Mouse (Mus musculus) forebrain, postnatal 0 days (tissue): ENCODE results near the gene Bcl7b. TPM values are rescaled to one million over a fixed set of nuclear protein-coding genes. Genes with fewer than 3 reads are reported as not detected.

Experiments used
- ATAC-seq: fragments of 200-750 bp; cut with Nextera tagmentation; 2 replicates; pipeline ENCODE4 v1.8.0; 2017; ENCODE audit warnings: mild to moderate bottlenecking, moderate library complexity
- DNase-seq: peaks from one replicate; pipeline ENCODE4 v3.0.0-alpha.2; 2015
- H3K27ac ChIP-seq: fragments of 300-500 bp; sonication (generic); 2 replicates; pipeline ENCODE4 v1.5.1; 2014; ENCODE audit warnings: low read depth, mild to moderate bottlenecking, antibody characterized with exemption, low read length, moderate library complexity, mixed read lengths
- H3K27me3 ChIP-seq: fragments of 300-500 bp; sonication (generic); 2 replicates; pipeline ENCODE4 v1.6.1; 2014; ENCODE audit warnings: mild to moderate bottlenecking, low read length, mixed read lengths; ENCODE audit not compliant: insufficient read depth
- H3K36me3 ChIP-seq: fragments of 300-500 bp; sonication (generic); 2 replicates; pipeline ENCODE4 v1.6.1; 2014; ENCODE audit warnings: mild to moderate bottlenecking, moderate library complexity; ENCODE audit not compliant: insufficient read depth
- H3K4me1 ChIP-seq: fragments of 300-500 bp; sonication (generic); 2 replicates; pipeline ENCODE4 v1.6.1; 2014; ENCODE audit warnings: antibody characterized with exemption; ENCODE audit not compliant: insufficient read depth
- H3K4me2 ChIP-seq: fragments of 300-500 bp; sonication (generic); 2 replicates; pipeline ENCODE4 v1.6.1; 2014; ENCODE audit warnings: low read depth, mild to moderate bottlenecking, moderate library complexity
- H3K4me3 ChIP-seq: fragments of 300-500 bp; sonication (generic); 2 replicates; pipeline ENCODE4 v1.5.1; 2014; ENCODE audit warnings: low read depth, low read length, mixed read lengths
- H3K9ac ChIP-seq: fragments of 300-500 bp; sonication (generic); 2 replicates; pipeline ENCODE4 v1.6.1; 2014; ENCODE audit warnings: mild to moderate bottlenecking
- H3K9me3 ChIP-seq: fragments of 300-500 bp; sonication (generic); 2 replicates; pipeline ENCODE4 v1.6.1; 2016; ENCODE audit warnings: low read length
- CTCF ChIP-seq: sonication (generic); IDR thresholded peaks from 2 replicates; pipeline ENCODE4 v1.5.1; 2016; ENCODE audit warnings: antibody characterized with exemption, control low read depth, low read depth
- WGBS: fragments of 180-500 bp; shearing (Covaris S2); extraction: QIAGEN DNeasy Blood & Tissue Kit; methylation state at CpG from one replicate; pipeline ENCODE4 v1.1.7; 2014; 5-methylcytosine and 5-hydroxymethylcytosine counted together
- polyA plus RNA-seq: library from polyadenylated mRNA; unstranded; fragments of >200 nt; fragmentation: Nextera tagmentation; extraction: Ambion mirVana; gene quantifications from 2 replicates; pipeline ENCODE4 v1.2.1, GENCODE M21; 2015
- total RNA-seq: library from RNA; depleted of rRNA; stranded (reverse); fragments of >200 nt; gene quantifications from 2 replicates; pipeline ENCODE4 v1.2.3, GENCODE M21; 2014

Gene Bcl7b
- total and polyA plus RNA-seq, 2 experiments from 2014 or later: 31.4 to 42.6 TPM

DNA sequence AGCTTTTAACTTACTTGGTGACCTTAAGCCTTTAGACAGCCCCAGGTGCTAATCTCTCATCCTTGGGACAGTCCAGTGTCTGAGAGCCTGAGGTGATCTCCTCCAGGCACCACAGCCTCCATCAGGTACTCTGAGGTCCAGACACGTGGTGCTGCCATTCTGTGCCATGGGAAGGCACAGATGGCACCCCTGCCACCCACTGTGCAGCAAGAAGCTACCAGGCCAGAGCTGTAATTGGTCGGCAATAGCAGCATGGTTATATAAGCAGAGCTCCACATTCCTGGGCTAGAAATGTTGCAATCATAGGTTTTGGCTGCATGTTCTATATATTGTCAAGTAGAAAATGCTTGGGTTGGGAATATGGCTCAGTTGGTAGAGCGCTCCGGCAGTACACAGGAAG lies 10.9 kb downstream of the Bcl7b start:
- H3K4me3 ChIP-seq: no peak overlapping the region
- no peak for TF ChIP-seq CTCF
- H3K4me2 ChIP-seq: no peak overlapping the region
- peaks cover 76% of the 10 kb centered on the region for H3K36me3 ChIP-seq
- no peak for ATAC-seq
- H3K9ac ChIP-seq: no peak overlapping the region
- no peaks in the 10 kb centered on the region for H3K27me3 ChIP-seq
- no peaks in the 10 kb centered on the region for H3K9me3 ChIP-seq
- H3K27ac ChIP-seq: no peak overlapping the region
- DNase-seq: no peak
- 88% methylated on average over 4 of the region's 4 CpGs for WGBS
- H3K4me1 ChIP-seq: no peaks in the 10 kb centered on the region

DNA sequence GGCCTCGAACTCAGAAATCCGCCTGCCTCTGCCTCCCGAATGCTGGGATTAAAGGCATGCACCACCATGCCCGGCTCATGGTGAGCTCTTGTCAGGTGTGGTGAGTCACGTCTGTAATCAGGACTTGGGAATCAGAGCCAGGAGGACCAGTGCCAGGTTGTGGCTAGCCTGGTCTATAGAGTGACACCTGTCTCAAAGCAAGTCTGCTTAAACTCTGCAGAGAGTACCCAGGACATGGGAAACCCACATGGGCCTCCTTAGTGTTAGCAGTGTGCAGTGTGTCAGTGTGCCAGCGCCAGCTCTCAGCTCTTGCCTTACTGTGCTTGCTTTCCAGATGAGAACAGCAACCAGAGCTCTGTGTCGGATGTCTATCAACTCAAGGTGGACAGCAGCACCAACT lies 11.5 kb downstream of the Bcl7b start:
- 96% methylated on average over 6 of the region's 7 CpGs for WGBS

DNA sequence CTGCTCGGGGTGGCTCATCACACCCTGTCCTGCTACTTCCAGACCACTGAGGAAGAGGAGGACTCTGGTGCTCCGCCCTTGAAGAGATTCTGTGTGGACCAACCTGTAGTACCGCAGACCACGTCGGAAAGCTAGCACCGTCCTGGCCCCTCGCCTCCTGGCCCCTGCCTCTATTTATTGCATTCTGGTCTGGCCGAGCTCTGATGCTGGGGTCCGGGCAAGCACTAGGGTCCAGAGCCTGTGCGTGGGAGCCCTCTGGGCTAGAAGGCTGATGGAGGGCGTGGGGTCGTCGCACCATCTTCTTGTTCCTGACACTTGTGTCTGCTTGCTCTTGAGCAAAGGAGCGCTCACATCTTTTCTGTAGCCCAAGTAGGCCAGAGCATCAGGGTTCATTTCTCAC lies 12.7 kb downstream of the Bcl7b start:
- no peak for DNase-seq
- 95% methylated on average over 14 of the region's 14 CpGs for WGBS
- no peak overlapping the region for H3K4me2 ChIP-seq
- H3K27me3 ChIP-seq: no peaks in the 10 kb centered on the region
- no peak overlapping the region for H3K4me3 ChIP-seq
- no peaks in the 10 kb centered on the region for H3K9me3 ChIP-seq
- no peaks in the 10 kb centered on the region for H3K4me1 ChIP-seq
- no peak overlapping the region for H3K27ac ChIP-seq
- peaks cover 62% of the 10 kb centered on the region for H3K36me3 ChIP-seq
- TF ChIP-seq CTCF: no peak
- no peak for ATAC-seq
- no peak overlapping the region for H3K9ac ChIP-seq

More for the DNA sequence above, 11.5 kb downstream of the Bcl7b start:
- TF ChIP-seq CTCF: no peak
- Histone ChIP-seq H3K4me3 (no peak overlapping the region), H3K27me3 (no peaks in the 10 kb centered on the region), H3K9ac (no peak overlapping the region), H3K4me1 (no peaks in the 10 kb centered on the region), H3K36me3 (peaks cover 74% of the 10 kb centered on the region), H3K9me3 (no peaks in the 10 kb centered on the region), H3K27ac (no peak overlapping the region), H3K4me2 (no peak overlapping the region)
- ATAC-seq (no peak), DNase-seq (no peak)

DNA sequence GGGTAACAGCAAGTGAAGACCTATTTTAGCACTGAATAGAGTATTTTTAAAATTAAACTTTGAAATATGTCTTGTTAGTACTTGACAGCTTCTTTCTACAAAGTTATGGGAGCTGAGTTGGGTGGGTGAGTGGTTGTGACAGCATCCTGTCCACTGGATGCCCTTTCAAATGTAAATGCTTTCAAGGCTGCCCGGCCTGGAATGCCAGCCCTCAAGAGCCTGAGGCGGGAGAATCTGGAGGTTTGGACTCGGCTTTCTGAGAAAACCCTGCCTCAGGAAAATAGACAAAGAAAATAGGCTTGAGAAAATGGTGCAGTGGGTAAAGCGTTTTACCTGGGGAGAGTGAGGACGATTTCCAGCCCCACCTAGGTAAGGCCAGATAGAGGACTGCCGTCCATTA lies 13.7 kb downstream of the Bcl7b start:
- Histone ChIP-seq H3K4me1 (no peaks in the 10 kb centered on the region), H3K4me3 (no peak overlapping the region), H3K4me2 (no peak overlapping the region), H3K9ac (no peak overlapping the region), H3K27ac (no peak overlapping the region), H3K36me3 (peaks cover 57% of the 10 kb centered on the region), H3K9me3 (no peaks in the 10 kb centered on the region), H3K27me3 (no peaks in the 10 kb centered on the region)
- no peak for ATAC-seq
- DNase-seq: no peak
- no peak for TF ChIP-seq CTCF
- WGBS: 64% methylated on average over 6 of the region's 6 CpGs

DNA sequence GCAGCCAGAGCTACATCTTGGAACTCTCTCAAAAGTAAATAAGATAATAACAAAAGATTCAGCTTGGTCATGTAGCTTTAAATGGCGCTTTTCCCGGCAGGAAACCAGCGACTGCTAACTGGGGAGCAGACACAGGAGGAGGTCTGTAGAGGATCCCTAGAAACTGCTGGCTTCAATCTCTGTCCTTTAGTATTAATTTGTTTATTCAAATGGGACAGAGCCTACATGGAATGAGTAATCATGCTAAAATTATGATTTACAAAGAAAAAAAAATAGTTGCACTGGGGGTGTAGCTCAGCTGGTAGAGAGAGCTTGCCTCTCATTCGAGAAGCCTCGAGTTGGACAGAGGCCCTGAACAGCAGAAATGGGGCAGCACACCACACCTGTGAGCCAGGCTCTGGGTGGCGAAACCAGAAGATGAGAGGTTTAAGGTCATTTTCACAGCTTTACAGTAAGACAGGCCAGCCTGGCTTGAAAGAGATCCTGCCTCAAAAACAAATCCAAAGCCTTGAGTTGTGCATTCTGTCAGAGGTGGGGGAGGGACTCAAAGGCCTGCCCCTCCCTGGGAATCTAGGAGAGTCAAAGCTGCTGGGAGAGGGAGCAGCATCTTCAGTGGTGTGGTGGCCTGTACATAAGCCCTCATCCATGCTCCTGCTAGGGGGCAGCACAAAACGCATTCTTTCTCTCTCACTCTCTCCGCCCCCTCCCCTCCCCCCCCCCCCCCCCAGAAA lies 15.2 kb downstream of the Bcl7b start:
- H3K4me1 ChIP-seq: peaks cover under 1% of the 10 kb centered on the region; the same call in 1 of the 2 replicates
- H3K27ac ChIP-seq: no peak overlapping the region; the same call in 1 of the 2 replicates
- ATAC-seq (no peak), DNase-seq (no peak)
- H3K4me3 ChIP-seq: no peak overlapping the region
- H3K9me3 ChIP-seq: no peaks in the 10 kb centered on the region
- 0 out of 2 replicates have a peak, but pooled peaks have one; percentile 11 for TF ChIP-seq CTCF
- no peak overlapping the region for H3K4me2 ChIP-seq
- H3K36me3 ChIP-seq: peaks cover 41% of the 10 kb centered on the region
- H3K27me3 ChIP-seq: no peaks in the 10 kb centered on the region
- 60% methylated on average over 7 of the region's 8 CpGs for WGBS
- no peak overlapping the region for H3K9ac ChIP-seq

DNA sequence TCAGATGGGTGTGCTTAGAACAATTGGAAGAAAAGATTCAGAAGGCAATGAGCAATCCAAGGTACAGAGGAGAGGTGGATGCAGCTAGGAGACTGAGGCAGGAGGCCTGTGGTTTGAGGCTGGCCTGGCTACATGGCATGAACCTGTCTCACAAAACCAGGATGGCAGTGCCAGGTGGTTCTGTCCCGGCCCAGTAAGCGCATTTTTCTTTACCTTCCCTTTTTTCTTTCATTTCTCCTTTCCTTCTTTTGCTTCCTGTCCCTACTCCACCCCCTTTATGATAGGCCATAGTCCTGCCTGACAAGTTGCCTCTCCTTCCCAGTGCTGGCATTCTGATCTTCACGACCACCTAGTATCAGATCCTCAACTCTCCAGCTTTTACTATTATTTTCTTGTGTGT lies 16.9 kb downstream of the Bcl7b start:
- Histone ChIP-seq H3K27ac (no peak overlapping the region), H3K4me2 (no peak overlapping the region), H3K36me3 (peaks cover 28% of the 10 kb centered on the region), H3K4me3 (no peak overlapping the region), H3K9ac (no peak overlapping the region), H3K9me3 (no peaks in the 10 kb centered on the region), H3K4me1 (peaks cover 16% of the 10 kb centered on the region; the same call in 1 of the 2 replicates), H3K27me3 (no peaks in the 10 kb centered on the region)
- WGBS: 97% methylated on average over 3 of the region's 3 CpGs
- ATAC-seq: no peak
- no peak for TF ChIP-seq CTCF
- DNase-seq: no peak

DNA sequence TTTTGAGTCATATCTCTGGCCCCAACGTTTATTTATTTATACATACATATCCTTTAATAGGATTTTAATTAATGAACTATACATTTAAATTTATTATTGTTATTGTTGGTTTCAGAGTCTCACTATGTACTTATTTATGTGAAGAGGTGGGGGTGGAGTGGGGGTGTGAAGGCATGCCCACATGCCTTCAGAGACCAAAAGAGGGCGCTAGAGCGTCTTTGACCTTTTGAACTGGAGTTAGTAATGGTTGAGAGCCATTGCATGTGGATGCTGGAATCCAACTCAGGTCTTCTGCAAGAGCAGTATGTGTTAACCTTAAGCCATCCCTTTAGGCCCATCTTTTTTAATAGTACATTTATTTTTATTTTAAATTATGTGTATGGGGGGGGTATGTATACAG lies 17.5 kb downstream of the Bcl7b start:
- 0 out of 2 replicates have a peak, but pooled peaks have one; percentile 25 for TF ChIP-seq CTCF
- H3K36me3 ChIP-seq: peaks cover 22% of the 10 kb centered on the region
- H3K4me2 ChIP-seq: no peak overlapping the region
- H3K27me3 ChIP-seq: no peaks in the 10 kb centered on the region
- DNase-seq (no peak), ATAC-seq (no peak)
- H3K4me3 ChIP-seq: no peak overlapping the region
- WGBS: 37% methylated on average over 3 of the region's 3 CpGs
- no peak overlapping the region for H3K27ac ChIP-seq
- no peaks in the 10 kb centered on the region for H3K9me3 ChIP-seq
- no peak overlapping the region for H3K9ac ChIP-seq
- H3K4me1 ChIP-seq: peaks cover 16% of the 10 kb centered on the region; the same call in 1 of the 2 replicates
